Mouse (Mus musculus): ENCODE data around the gene Nudt16l1.
A peak's percentile ranks its signal among the peaks of the same experiment; 100 is the strongest.

DNA sequence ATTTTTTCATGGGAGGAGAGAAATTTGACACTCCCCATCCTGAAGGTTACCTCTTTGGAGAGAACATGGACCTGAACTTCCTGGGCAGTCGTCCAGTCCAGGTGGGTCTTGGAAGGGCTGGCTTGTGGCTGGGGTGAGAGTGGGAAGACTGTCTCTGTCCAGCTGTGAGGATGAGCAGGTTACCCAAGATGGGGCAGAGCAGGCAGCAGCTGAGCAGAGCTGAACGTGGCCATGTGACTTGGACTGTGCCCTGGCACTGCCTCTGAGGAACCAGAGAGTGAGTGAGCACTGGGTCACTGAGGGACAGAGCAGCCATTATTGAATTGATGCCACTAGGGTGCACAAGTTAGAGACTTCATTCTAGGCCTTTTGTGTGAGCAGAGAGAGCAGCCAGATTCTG is 31.2 kb upstream of the Nudt16l1 start:
- TF ChIP-seq POLR2A (IDR thresholded peaks at IDR 0.05; ENCODE audit: insufficient read length, low read depth) (no peak), USF1 (IDR thresholded peaks at IDR 0.05; ENCODE audit: low read depth) (no peak), MYOG (IDR thresholded peaks at IDR 0.05; ENCODE audit: control insufficient read depth in 1 of 3, insufficient read depth in 1 of 3, insufficient read length in 2 of 3, low read depth in 2 of 3) (peak in 1 of 3 experiments; percentile 66), CEBPB (IDR thresholded peaks at IDR 0.05; ENCODE audit: insufficient read depth, poor library complexity, severe bottlenecking) (no peak), E2F4 (IDR thresholded peaks at IDR 0.05; ENCODE audit: insufficient read depth) (no peak), MAX (IDR thresholded peaks at IDR 0.05; ENCODE audit: low read depth) (no peak), TCF3 (IDR thresholded peaks at IDR 0.05; ENCODE audit: insufficient read length, low read depth) (no peak), POLR2AphosphoS2 (IDR thresholded peaks at IDR 0.05; ENCODE audit: insufficient read length, low read depth) (no peak), TCF12 (IDR thresholded peaks at IDR 0.05; ENCODE audit: insufficient read depth, poor library complexity, severe bottlenecking) (no peak), MYOD1 (IDR thresholded peaks at IDR 0.05; ENCODE audit: control insufficient read depth in 1 of 3, insufficient read length in 2 of 3, low read depth in 2 of 3) (peak in 1 of 3 experiments; percentile 36)

All from myocyte (in vitro differentiated cells).